Mouse (Mus musculus): ENCODE data around the gene Fam71e2.
"Not testable (repeated sequence)": the region's sequence is repeated elsewhere in the genome, so short reads cannot be mapped to it uniquely, and the experiment has no call there.

Gene Fam71e2

GRCm38 (mm10) chr7:4771202-4771601 lies at the start of gene Fam71e2:
Fam71e2 (minus strand) TSS chr7:4771302.
- DNase-seq (ENCODE audit: low spot score in 2 of 2): no peak

- DNase-seq (ENCODE audit: low spot score in 2 of 2): no peak
Observed at GRCm38 (mm10) chr7:4816559-4816958, 45.5 kb upstream of the Fam71e2 start.

- DNase-seq (ENCODE audit: low spot score in 2 of 2): no peak
Observed at GRCm38 (mm10) chr7:4813105-4813791, 42.1 kb upstream of the Fam71e2 start.

- peak; percentile 99 to 100 for DNase-seq (ENCODE audit: low spot score in 2 of 2)
Observed at GRCm38 (mm10) chr7:4812303-4813104, 41.4 kb upstream of the Fam71e2 start, which contains the start of gene Ube2s. Ube2s (minus strand) TSS chr7:4812590.

GRCm38 (mm10) chr7:4811842-4812302 lies 40.8 kb upstream of the Fam71e2 start:
- DNase-seq (ENCODE audit: low spot score in 2 of 2): peak; percentile 61 to 63

GRCm38 (mm10) chr7:4811131-4811530 lies 40.0 kb upstream of the Fam71e2 start:
- DNase-seq (ENCODE audit: low spot score in 2 of 2): not testable (repeated sequence)

- DNase-seq (ENCODE audit: low spot score in 2 of 2): no peak
Observed at GRCm38 (mm10) chr7:4806716-4807115, 35.6 kb upstream of the Fam71e2 start.

- no peak for DNase-seq (ENCODE audit: low spot score in 2 of 2)
Observed at GRCm38 (mm10) chr7:4802247-4802646, 31.1 kb upstream of the Fam71e2 start.

- peak in 1 of 2 experiments; percentile 55 for DNase-seq (ENCODE audit: low spot score in 2 of 2)
Observed at GRCm38 (mm10) chr7:4795767-4796433, 24.8 kb upstream of the Fam71e2 start.

GRCm38 (mm10) chr7:4794631-4795168 lies 23.6 kb upstream of the Fam71e2 start:
- no peak for DNase-seq (ENCODE audit: low spot score in 2 of 2)

GRCm38 (mm10) chr7:4793674-4794073 lies 22.6 kb upstream of the Fam71e2 start:
- no peak for DNase-seq (ENCODE audit: low spot score in 2 of 2)

GRCm38 (mm10) chr7:4793248-4793647 lies 22.1 kb upstream of the Fam71e2 start:
- DNase-seq (ENCODE audit: low spot score in 2 of 2): not testable (repeated sequence)

- DNase-seq (ENCODE audit: low spot score in 2 of 2): peak; percentile 98
Observed at GRCm38 (mm10) chr7:4792278-4793212, 21.4 kb upstream of the Fam71e2 start, which contains the start of gene Rpl28. Rpl28 (plus strand) TSS chr7:4792874.

- peak in 1 of 2 experiments; percentile 41 for DNase-seq (ENCODE audit: low spot score in 2 of 2)
Observed at GRCm38 (mm10) chr7:4789436-4789935, 18.4 kb upstream of the Fam71e2 start, which contains the start of gene Tmem238. Tmem238 (minus strand) TSS chr7:4789656.

- DNase-seq (ENCODE audit: low spot score in 2 of 2): peak; percentile 66 to 69
Observed at GRCm38 (mm10) chr7:4788499-4789435, 17.7 kb upstream of the Fam71e2 start.

- DNase-seq (ENCODE audit: low spot score in 2 of 2): no peak
Observed at GRCm38 (mm10) chr7:4783667-4784268, 12.7 kb upstream of the Fam71e2 start.

- DNase-seq (ENCODE audit: low spot score in 2 of 2): no peak
Observed at GRCm38 (mm10) chr7:4782759-4783158, 11.7 kb upstream of the Fam71e2 start, which contains the start of the genes Il11 and Tmem190. Il11 (minus strand) TSS chr7:4782859. Tmem190 (plus strand) TSS chr7:4782937.

- DNase-seq (ENCODE audit: low spot score in 2 of 2): no peak
Observed at GRCm38 (mm10) chr7:4782130-4782529, 11.0 kb upstream of the Fam71e2 start.

- no peak for DNase-seq (ENCODE audit: low spot score in 2 of 2)
Observed at GRCm38 (mm10) chr7:4779921-4780320, 8.8 kb upstream of the Fam71e2 start.

Data from right cerebral cortex, postnatal 10 days (tissue).